Mouse (Mus musculus) CH12.LX (cell line): Measurements from ENCODE around the gene Tnfaip8l2.
A peak's percentile ranks its signal among the peaks of the same experiment; 100 is the strongest.

Source experiments
- BHLHE40 ChIP-seq: IDR thresholded peaks from 2 replicates; pipeline ENCODE4 v1.6.1; 2011; ENCODE audit warnings: mild to moderate bottlenecking, low read depth, low read length, improper control_type of control experiment
- CTCF ChIP-seq, 2 experiments: IDR thresholded peaks in 1 of 2; conservative IDR thresholded peaks in 1 of 2; 2 replicates each; pipeline ENCODE4 v1.5.1; 2011 to 2012; ENCODE audit warnings: low read depth in 2 of 2, low read length in 2 of 2, improper control_type of control experiment in 1 of 2, inconsistent platforms in 1 of 2, mild to moderate bottlenecking in 1 of 2, moderate library complexity in 1 of 2
- GABPA ChIP-seq: IDR thresholded peaks from 2 replicates; pipeline ENCODE4 v1.6.1; 2012; ENCODE audit warnings: low read depth, low read length, improper control_type of control experiment, inconsistent platforms; ENCODE audit not compliant: insufficient replicate concordance
- HCFC1 ChIP-seq: IDR thresholded peaks from 2 replicates; pipeline ENCODE4 v1.6.1; 2012; ENCODE audit warnings: low read depth, mild to moderate bottlenecking, inconsistent platforms, low read length, improper control_type of control experiment
- PAX5 ChIP-seq: IDR thresholded peaks from 2 replicates; pipeline ENCODE4 v1.6.1; 2012; ENCODE audit warnings: low read length, inconsistent platforms, mixed read lengths
- RCOR1 ChIP-seq: conservative IDR thresholded peaks from 2 replicates; pipeline ENCODE4 v1.6.1; 2012; ENCODE audit warnings: low read depth, mild to moderate bottlenecking, inconsistent platforms, low read length, improper control_type of control experiment
- SIN3A ChIP-seq: IDR thresholded peaks from 2 replicates; pipeline ENCODE4 v1.6.1; 2012; ENCODE audit warnings: low read length, improper control_type of control experiment, inconsistent platforms
- ZC3H11A ChIP-seq: IDR thresholded peaks from 2 replicates; pipeline ENCODE4 v1.6.1; 2012; ENCODE audit warnings: low read depth, mild to moderate bottlenecking, inconsistent platforms, low read length, improper control_type of control experiment

DNA sequence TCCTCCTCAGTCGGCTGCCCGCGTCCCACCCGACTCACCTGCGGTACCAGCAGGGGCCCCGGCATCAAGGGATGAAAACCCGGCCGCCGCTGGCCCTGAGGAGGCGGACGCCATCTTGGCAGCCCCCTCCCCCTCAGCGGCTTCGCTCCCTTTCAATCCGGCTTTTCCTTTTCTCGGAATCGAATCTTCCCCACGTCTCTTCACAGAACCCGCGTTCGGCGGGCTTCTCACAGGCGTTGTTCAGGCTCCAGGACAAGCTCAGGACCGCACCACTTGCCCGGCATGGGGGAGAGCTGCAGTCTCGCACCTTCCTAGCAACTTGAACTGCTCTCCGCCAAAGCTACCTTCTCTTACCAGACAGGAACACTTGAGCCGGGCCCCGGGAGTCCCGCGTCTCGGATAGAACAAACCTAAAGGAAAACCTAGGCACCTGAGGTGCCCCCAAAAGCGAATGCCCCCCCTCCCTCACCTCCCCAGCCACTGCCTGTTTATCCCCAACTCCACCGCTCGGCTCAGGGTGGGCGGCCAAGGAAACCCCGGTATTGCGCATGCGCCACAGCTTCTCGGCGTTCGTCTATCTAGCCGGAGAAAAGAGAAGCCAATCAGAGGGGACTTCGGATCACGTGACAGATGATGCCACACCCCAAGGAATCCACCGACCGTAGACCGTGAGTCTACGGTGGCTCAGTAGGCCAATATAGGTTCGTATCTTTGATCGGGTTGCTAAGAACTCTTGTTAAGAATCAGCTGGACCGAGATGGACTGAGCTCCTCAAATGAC lies 35.6 kb downstream of the Tnfaip8l2 start, which contains the start of gene Pip5k1a:
- TF ChIP-seq GABPA (no peak), CTCF (conservative IDR thresholded peaks at IDR 0.05 in 1 of 2, IDR thresholded peaks at IDR 0.05 in 1 of 2; ENCODE audit: low read depth in 2 of 2, low read length in 2 of 2) (no peak), SIN3A (peak; percentile 92), RCOR1 (no peak), BHLHE40 (peak; percentile 84), ZC3H11A (no peak), HCFC1 (peak; percentile 84), PAX5 (no peak)
